Mouse (Mus musculus): ENCODE data around the gene Dmc1. TPM values are rescaled to one million over a fixed set of nuclear protein-coding genes. Genes with fewer than 3 reads are reported as not detected.
A peak's percentile ranks its signal among the peaks of the same experiment; 100 is the strongest.

Dmc1 gene
- polyA plus RNA-seq, 1 experiment from 2014 or later, result 1.7 TPM

DNA sequence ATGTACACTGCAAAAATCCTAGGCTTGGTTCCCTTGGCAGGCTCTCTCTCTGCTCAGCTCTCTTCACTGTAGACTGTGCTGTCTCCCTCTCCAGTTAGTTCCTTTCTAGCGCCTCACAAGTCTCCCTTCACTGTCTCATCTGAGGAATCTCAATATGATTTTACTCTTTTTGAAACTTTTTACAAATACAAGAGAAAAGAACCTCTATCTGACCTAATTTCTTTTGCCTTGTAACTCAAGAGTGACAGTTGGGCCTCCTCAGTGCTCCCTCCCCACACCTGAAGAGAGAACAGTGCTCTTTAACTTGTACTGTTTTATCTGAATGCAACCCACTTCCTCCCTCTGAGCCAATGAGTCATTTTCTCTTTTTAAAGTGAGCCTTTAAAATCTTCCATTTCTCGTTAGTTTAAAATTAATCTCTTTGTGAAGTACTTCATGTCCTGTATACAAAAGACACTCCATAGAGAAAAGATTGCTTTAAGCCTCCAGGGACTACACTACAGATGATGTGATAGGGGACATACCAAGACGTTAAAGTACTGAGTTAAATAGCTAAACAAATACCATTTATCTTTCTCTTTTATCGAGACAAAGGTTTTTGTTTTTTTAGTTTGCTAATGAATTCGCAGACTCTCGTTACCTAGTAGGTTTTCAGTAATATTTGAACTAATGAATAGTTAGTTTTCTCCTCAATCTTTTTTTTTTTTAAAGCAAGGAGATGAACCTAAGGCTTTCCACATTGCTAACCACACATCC is 27.1 kb downstream of the Dmc1 start:
- H3K4me2 ChIP-seq (replicated peaks; ENCODE audit: low read depth), result no peak overlapping the region
- no peak for ATAC-seq
- H3K27ac ChIP-seq (ENCODE audit: low read depth, low read length), result no peak overlapping the region
- no peaks in the 10 kb centered on the region for H3K9me3 ChIP-seq (ENCODE audit: control insufficient read depth)
- no peaks in the 10 kb centered on the region for H3K36me3 ChIP-seq (ENCODE audit: control insufficient read depth, insufficient read depth)
- WGBS, result 63% methylated on average over 6 of the region's 6 CpGs
- H3K27me3 ChIP-seq (replicated peaks; ENCODE audit: control insufficient read depth, insufficient read depth, low read length), result no peaks in the 10 kb centered on the region
- peaks cover 6% of the 10 kb centered on the region; the same call in 1 of the 2 replicates for H3K4me1 ChIP-seq (replicated peaks; ENCODE audit: control insufficient read depth, insufficient read depth, low read length)
- no peak overlapping the region for H3K9ac ChIP-seq (ENCODE audit: low read depth, low read length)
- no peak overlapping the region for H3K4me3 ChIP-seq (ENCODE audit: low read depth, low read length)
- TF ChIP-seq CTCF (IDR thresholded peaks at IDR 0.05; ENCODE audit: low read depth), result no peak

DNA sequence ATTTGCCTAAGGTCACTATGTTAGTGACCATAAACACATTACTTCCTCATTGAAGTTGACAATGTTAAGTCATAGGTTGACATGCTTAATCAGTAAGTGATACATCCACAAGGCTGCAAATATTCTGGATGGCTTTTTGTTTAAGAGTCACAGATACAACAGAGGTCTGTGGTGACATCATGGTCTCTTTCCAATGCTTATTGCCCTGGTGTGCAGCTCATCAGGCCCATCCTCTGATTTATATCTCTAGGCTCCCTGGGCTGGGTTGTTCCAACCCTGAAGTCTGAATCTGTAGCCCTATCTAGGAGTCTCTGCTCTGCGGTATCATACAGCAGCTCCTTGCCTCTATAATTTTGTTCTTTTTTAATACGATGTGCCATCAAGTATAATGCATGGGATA is 28.0 kb downstream of the Dmc1 start:
- Histone ChIP-seq H3K36me3 (ENCODE audit: control insufficient read depth, insufficient read depth) (no peaks in the 10 kb centered on the region), H3K9ac (ENCODE audit: low read depth, low read length) (no peak overlapping the region), H3K4me3 (ENCODE audit: low read depth, low read length) (no peak overlapping the region), H3K4me1 (replicated peaks; ENCODE audit: control insufficient read depth, insufficient read depth, low read length) (peaks cover 6% of the 10 kb centered on the region; the same call in 1 of the 2 replicates), H3K9me3 (ENCODE audit: control insufficient read depth) (no peaks in the 10 kb centered on the region), H3K4me2 (replicated peaks; ENCODE audit: low read depth) (no peak overlapping the region), H3K27ac (ENCODE audit: low read depth, low read length) (no peak overlapping the region), H3K27me3 (replicated peaks; ENCODE audit: control insufficient read depth, insufficient read depth, low read length) (no peaks in the 10 kb centered on the region)
- WGBS, result 86% methylated on average over 2 of the region's 2 CpGs
- ATAC-seq, result no peak
- no peak for TF ChIP-seq CTCF (IDR thresholded peaks at IDR 0.05; ENCODE audit: low read depth)

DNA sequence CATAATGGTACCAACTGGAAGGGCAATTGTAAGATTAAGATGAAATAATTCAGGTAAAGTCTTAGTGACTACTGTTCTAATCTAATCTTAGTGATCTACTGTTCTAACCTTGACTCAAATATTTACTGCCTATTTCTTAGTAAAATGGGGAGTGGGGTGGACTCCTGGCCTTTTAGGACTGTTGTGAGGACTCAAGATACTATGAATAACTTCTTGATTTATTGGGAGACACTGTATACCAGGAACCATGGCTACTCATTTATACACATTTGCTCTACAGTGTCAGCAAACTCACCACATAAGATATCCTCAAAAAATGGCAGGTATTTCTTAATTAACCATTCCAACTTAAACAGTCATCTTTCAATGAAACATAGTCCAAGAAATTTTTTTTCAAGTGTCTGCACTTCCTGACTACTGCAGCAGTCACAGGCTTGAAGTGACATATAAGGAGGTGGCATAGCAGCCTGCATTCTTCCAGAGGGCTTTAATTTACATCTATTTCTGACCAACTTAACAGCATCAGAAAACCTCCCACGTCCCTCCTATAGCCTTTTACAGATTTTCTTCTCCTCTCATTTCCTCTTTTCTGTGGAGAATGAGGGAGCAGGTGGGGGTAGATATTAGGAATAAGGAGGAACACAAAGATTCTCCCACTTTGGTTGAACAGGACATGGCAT is 29.2 kb downstream of the Dmc1 start:
- peaks cover 6% of the 10 kb centered on the region; the same call in 1 of the 2 replicates for H3K4me1 ChIP-seq (replicated peaks; ENCODE audit: control insufficient read depth, insufficient read depth, low read length)
- 61% methylated on average over 1 of the region's 1 CpGs for WGBS

DNA sequence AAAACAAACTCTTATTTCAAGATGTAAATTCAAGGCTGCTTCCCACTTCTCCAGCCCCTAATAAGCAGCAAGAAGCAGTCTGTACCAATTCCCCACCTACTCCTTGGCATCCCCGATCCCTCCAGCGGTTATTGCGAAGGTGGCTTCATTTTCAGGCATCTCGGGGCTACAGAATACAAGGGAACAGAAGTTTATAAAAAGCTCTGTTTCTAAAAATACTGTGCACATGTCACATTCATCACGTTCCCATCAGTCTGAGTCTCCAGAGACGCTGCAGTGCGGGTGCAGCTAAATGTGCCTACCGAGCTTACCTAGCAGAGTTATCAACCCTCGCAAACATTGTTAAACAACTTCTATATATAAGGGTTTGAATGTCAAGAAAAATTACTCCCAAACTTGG is 42.5 kb downstream of the Dmc1 start:
- Histone ChIP-seq H3K9me3 (ENCODE audit: control insufficient read depth) (no peaks in the 10 kb centered on the region), H3K9ac (ENCODE audit: low read depth, low read length) (no peak overlapping the region), H3K4me2 (replicated peaks; ENCODE audit: low read depth) (no peak overlapping the region), H3K4me1 (replicated peaks; ENCODE audit: control insufficient read depth, insufficient read depth, low read length) (no peaks in the 10 kb centered on the region), H3K36me3 (ENCODE audit: control insufficient read depth, insufficient read depth) (no peaks in the 10 kb centered on the region), H3K4me3 (ENCODE audit: low read depth, low read length) (no peak overlapping the region), H3K27ac (ENCODE audit: low read depth, low read length) (no peak overlapping the region), H3K27me3 (replicated peaks; ENCODE audit: control insufficient read depth, insufficient read depth, low read length) (no peaks in the 10 kb centered on the region)
- no peak for TF ChIP-seq CTCF (IDR thresholded peaks at IDR 0.05; ENCODE audit: low read depth)
- 74% methylated on average over 9 of the region's 9 CpGs for WGBS
- no peak for ATAC-seq

More for the DNA sequence above, 29.2 kb downstream of the Dmc1 start:
- ATAC-seq, result 0 out of 2 replicates have a peak, but pooled peaks have one; percentile 31
- no peak for TF ChIP-seq CTCF (IDR thresholded peaks at IDR 0.05; ENCODE audit: low read depth)
- Histone ChIP-seq H3K36me3 (ENCODE audit: control insufficient read depth, insufficient read depth) (no peaks in the 10 kb centered on the region), H3K4me2 (replicated peaks; ENCODE audit: low read depth) (no peak overlapping the region), H3K27ac (ENCODE audit: low read depth, low read length) (no peak overlapping the region), H3K9ac (ENCODE audit: low read depth, low read length) (no peak overlapping the region), H3K27me3 (replicated peaks; ENCODE audit: control insufficient read depth, insufficient read depth, low read length) (no peaks in the 10 kb centered on the region), H3K4me3 (ENCODE audit: low read depth, low read length) (no peak overlapping the region), H3K9me3 (ENCODE audit: control insufficient read depth) (no peaks in the 10 kb centered on the region)

DNA sequence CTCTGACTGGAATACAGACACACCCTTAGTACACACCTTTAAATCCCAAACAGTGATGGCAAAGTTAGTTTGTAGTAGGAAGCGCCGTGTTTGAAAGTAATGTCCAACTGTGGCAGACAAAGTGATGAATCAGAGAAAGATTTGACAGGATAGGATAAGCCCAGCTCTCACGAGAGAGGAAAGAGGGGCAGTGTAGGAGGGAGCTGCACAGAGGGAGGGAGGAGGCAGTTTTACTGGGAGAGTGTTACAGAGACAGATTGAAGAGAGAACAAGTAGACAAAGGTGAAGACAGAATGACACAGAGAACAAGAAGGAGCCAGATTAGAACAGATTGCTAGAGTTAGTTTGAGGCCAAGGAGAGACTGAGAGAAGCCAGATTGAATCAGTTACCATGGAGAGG is 45.3 kb downstream of the Dmc1 start:
- no peak overlapping the region for H3K27ac ChIP-seq (ENCODE audit: low read depth, low read length)
- no peaks in the 10 kb centered on the region for H3K4me1 ChIP-seq (replicated peaks; ENCODE audit: control insufficient read depth, insufficient read depth, low read length)
- WGBS, result 41% methylated on average over 3 of the region's 3 CpGs
- no peak overlapping the region for H3K4me3 ChIP-seq (ENCODE audit: low read depth, low read length)
- TF ChIP-seq CTCF (IDR thresholded peaks at IDR 0.05; ENCODE audit: low read depth), result no peak
- no peaks in the 10 kb centered on the region for H3K27me3 ChIP-seq (replicated peaks; ENCODE audit: control insufficient read depth, insufficient read depth, low read length)
- no peak for ATAC-seq
- no peak overlapping the region for H3K9ac ChIP-seq (ENCODE audit: low read depth, low read length)
- no peaks in the 10 kb centered on the region for H3K36me3 ChIP-seq (ENCODE audit: control insufficient read depth, insufficient read depth)
- no peaks in the 10 kb centered on the region for H3K9me3 ChIP-seq (ENCODE audit: control insufficient read depth)
- no peak overlapping the region for H3K4me2 ChIP-seq (replicated peaks; ENCODE audit: low read depth)

DNA sequence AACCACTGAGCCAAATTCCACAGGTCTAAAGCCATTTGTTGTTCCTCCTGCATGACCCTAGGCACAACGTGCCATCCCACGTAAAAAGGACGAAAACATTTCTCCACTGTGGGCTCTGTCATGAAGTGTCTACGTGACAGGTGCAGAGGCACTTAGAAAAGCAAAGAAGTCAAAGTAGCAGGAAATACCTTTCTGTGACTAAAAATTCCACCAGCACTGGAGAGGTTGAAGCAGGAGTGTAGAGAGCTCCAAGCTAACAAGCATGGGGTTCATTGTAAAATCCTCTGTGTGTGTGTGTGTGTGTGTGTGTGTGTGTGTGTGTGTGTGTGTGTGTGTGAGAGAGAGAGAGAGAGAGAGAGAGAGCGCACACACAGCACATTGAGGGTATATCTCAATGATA is 52.3 kb downstream of the Dmc1 start:
- TF ChIP-seq CTCF (IDR thresholded peaks at IDR 0.05; ENCODE audit: low read depth), result no peak
- no peaks in the 10 kb centered on the region for H3K36me3 ChIP-seq (ENCODE audit: control insufficient read depth, insufficient read depth)
- ATAC-seq, result no peak
- no peaks in the 10 kb centered on the region for H3K4me1 ChIP-seq (replicated peaks; ENCODE audit: control insufficient read depth, insufficient read depth, low read length)
- H3K27me3 ChIP-seq (replicated peaks; ENCODE audit: control insufficient read depth, insufficient read depth, low read length), result no peaks in the 10 kb centered on the region
- H3K4me3 ChIP-seq (ENCODE audit: low read depth, low read length), result no peak overlapping the region
- H3K27ac ChIP-seq (ENCODE audit: low read depth, low read length), result no peak overlapping the region
- H3K4me2 ChIP-seq (replicated peaks; ENCODE audit: low read depth), result no peak overlapping the region
- H3K9me3 ChIP-seq (ENCODE audit: control insufficient read depth), result no peaks in the 10 kb centered on the region
- 82% methylated on average over 5 of the region's 5 CpGs for WGBS
- H3K9ac ChIP-seq (ENCODE audit: low read depth, low read length), result no peak overlapping the region

Measured in intestine, postnatal 0 days (tissue).